Mouse (Mus musculus) stomach, embryonic 14.5 days (tissue): ENCODE results near the gene Asic2. TPM values are rescaled to one million over a fixed set of nuclear protein-coding genes. Genes with fewer than 3 reads are reported as not detected.

Source experiments
- ATAC-seq: fragments of 200-750 bp; cut with Nextera tagmentation; 2 replicates; pipeline ENCODE4 v1.8.0; 2017; ENCODE audit warnings: low read depth, moderate TSS enrichment; ENCODE audit not compliant: insufficient number of reproducible peaks, insufficient read depth, low FRiP score
- H3K27ac ChIP-seq: fragments of 300-500 bp; sonication (generic); 2 replicates; pipeline ENCODE4 v1.5.1; 2014; ENCODE audit warnings: mild to moderate bottlenecking, low read length, moderate library complexity, mixed read lengths
- H3K27me3 ChIP-seq: fragments of 300-500 bp; sonication (generic); 2 replicates; pipeline ENCODE4 v1.6.1; 2014; ENCODE audit warnings: low read length, control low read depth, mixed read lengths; ENCODE audit not compliant: control insufficient read depth, insufficient read depth
- H3K36me3 ChIP-seq: fragments of 300-500 bp; sonication (generic); 2 replicates; pipeline ENCODE4 v1.6.1; 2014; ENCODE audit warnings: mild to moderate bottlenecking, control low read depth, low read length, moderate library complexity, mixed read lengths; ENCODE audit not compliant: control insufficient read depth, insufficient read depth
- H3K4me1 ChIP-seq: fragments of 300-500 bp; sonication (generic); 2 replicates; pipeline ENCODE4 v1.6.1; 2014; ENCODE audit warnings: low read length, control low read depth, mixed read lengths; ENCODE audit not compliant: control insufficient read depth, insufficient read depth
- H3K4me2 ChIP-seq: fragments of 300-500 bp; sonication (generic); replicated peaks from 2 replicates; pipeline ENCODE4 v1.6.1; 2014; ENCODE audit warnings: low read depth, low read length, control low read depth
- H3K4me3 ChIP-seq: fragments of 300-500 bp; sonication (generic); 2 replicates; pipeline ENCODE4 v1.5.1; 2014; ENCODE audit warnings: low read depth, low read length, control low read depth
- H3K9ac ChIP-seq: fragments of 300-500 bp; sonication (generic); replicated peaks from 2 replicates; pipeline ENCODE4 v1.6.1; 2014; ENCODE audit warnings: low read depth, mild to moderate bottlenecking, control low read depth, low read length, moderate library complexity, mixed read lengths
- H3K9me3 ChIP-seq: fragments of 300-500 bp; sonication (generic); 2 replicates; pipeline ENCODE4 v1.6.1; 2016; ENCODE audit warnings: low read depth, low read length, control low read depth; ENCODE audit not compliant: control insufficient read depth
- WGBS: fragments of 180-500 bp; shearing (Covaris S2); extraction: QIAGEN DNeasy Blood & Tissue Kit; methylation state at CpG from one replicate; pipeline ENCODE4 v1.1.7; 2014; 5-methylcytosine and 5-hydroxymethylcytosine counted together
- polyA plus RNA-seq: library from polyadenylated mRNA; unstranded; fragments of >200 nt; fragmentation: Nextera tagmentation; extraction: Ambion mirVana; gene quantifications from 2 replicates; pipeline ENCODE4 v1.2.1, GENCODE M21; 2014

Asic2 gene
- polyA plus RNA-seq, 1 experiment from 2014 or later, result 0.27 TPM

DNA sequence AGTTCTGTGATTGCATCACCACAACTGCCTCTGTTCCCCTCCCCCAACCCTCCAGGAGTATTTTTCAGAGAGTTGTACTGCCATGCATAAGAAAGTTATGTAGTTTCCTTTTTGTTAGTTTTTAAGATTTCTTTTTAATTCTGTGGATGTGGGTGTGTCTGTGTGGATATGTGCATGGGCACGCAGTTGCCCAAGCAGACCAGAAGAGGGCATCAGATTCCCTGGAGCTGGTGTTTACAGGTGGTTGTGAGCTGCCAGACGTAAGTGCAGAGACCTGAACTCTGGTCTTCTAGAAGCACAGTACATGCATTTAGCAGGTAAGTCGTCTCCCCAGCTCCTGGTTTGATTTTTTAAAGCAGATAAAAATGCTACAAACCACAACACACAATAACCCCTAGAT is 322.7 kb downstream of the Asic2 start:
- no peaks in the 10 kb centered on the region for H3K9me3 ChIP-seq
- no peak overlapping the region for H3K9ac ChIP-seq
- no peak for ATAC-seq
- no peak overlapping the region for H3K4me3 ChIP-seq
- no peaks in the 10 kb centered on the region for H3K36me3 ChIP-seq
- no peaks in the 10 kb centered on the region for H3K27me3 ChIP-seq
- no peak overlapping the region for H3K4me2 ChIP-seq
- H3K27ac ChIP-seq, result no peak overlapping the region
- WGBS, result 90% methylated on average over 3 of the region's 3 CpGs
- H3K4me1 ChIP-seq, result no peaks in the 10 kb centered on the region

DNA sequence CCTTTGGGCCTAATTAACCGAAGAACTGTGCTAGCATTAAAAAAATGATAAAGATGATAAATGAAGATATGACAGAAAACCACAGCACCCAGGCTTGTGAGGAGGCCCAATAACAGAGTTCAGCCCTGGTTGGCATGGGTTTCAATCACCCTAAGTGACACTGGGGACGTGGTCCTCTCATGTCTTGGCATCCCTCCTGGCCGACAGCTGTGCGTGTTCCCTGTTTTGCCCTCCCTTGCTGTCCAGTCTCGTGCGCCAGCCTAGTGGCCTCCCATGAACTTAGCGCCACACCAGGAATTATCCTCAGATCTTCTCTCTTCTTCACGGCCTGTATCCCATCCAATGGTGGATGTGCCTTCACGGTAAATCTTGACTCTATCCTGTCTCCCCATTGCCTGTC is 331.9 kb downstream of the Asic2 start:
- H3K4me3 ChIP-seq, result no peak overlapping the region
- H3K27ac ChIP-seq, result no peak overlapping the region
- no peak overlapping the region for H3K4me2 ChIP-seq
- ATAC-seq, result no peak
- no peak overlapping the region for H3K9ac ChIP-seq
- 81% methylated on average over 9 of the region's 9 CpGs for WGBS
- H3K9me3 ChIP-seq, result no peaks in the 10 kb centered on the region
- no peaks in the 10 kb centered on the region for H3K36me3 ChIP-seq
- no peaks in the 10 kb centered on the region for H3K4me1 ChIP-seq
- no peaks in the 10 kb centered on the region for H3K27me3 ChIP-seq

DNA sequence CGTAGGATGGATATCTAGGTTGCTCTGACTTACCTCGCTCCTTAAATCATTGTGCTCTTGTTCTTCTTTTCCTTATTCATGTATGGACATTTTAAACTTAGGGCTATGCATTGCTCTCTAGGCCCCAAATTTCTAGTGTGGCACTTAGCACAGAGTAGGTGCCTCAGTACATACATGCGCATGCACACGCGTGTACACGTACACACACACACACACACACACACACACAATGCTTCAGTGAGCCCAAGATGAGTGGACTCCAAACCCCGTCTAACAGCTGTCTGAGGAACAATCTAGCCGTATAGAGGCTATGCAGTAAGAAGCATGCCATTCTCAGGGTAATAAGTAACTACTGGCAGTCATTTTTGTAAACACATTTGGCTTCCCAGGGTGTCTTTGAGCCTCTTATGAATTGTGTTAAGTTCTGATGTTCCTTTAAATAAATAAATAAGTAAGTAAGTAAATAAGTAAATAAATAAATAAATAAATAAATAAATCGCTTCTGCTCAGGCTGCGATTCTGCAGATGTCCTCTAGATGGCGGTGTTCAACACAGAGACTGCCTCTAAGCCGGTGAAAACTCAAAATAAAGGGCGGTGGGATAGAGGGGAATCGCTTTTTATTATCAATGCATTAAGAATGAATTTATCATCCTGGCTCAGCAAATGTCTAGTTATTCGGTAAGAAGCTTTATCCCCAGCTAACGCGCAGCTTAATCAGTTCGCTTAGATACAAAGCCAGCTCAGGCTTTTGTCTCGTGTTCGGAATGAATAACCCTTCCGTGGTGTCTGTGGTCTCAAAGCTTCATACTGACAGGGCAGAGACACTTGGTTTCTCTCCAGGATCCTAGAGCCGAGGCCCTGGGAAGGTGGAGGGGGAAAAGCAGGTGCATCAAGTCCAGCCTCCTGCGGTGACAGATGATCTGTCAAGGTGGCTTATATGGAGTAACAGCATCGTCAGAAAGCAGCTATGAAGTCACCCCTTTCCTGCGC is 333.6 kb downstream of the Asic2 start:
- 56% methylated on average over 25 of the region's 25 CpGs for WGBS
- Histone ChIP-seq H3K36me3 (no peaks in the 10 kb centered on the region), H3K27ac (no peak overlapping the region), H3K4me2 (no peak overlapping the region), H3K4me1 (no peaks in the 10 kb centered on the region), H3K9me3 (no peaks in the 10 kb centered on the region), H3K4me3 (no peak overlapping the region), H3K9ac (no peak overlapping the region), H3K27me3 (no peaks in the 10 kb centered on the region)
- ATAC-seq, result no peak

DNA sequence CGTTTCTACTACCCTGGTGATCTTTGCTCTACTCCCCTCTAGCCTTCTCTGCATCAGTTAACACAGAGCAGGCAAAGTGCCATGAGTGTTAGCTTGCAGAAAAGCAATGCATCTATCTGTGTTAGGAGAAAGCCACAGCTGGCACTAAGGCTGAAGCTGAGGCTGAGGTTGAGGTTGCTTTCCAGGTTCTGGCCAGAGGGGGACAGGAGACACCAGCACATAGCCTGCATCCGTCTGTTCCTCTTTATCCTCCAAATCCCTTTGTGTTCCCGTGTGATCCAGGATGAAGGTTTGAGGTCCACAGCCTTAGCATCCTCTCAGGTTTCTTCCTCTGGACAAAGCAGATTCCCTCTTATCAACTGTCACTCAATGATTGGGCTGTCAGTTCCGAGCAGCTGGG is 343.1 kb downstream of the Asic2 start:
- Histone ChIP-seq H3K27ac (no peak overlapping the region), H3K9ac (no peak overlapping the region), H3K4me2 (no peak overlapping the region), H3K9me3 (no peaks in the 10 kb centered on the region), H3K36me3 (no peaks in the 10 kb centered on the region), H3K4me3 (no peak overlapping the region), H3K27me3 (no peaks in the 10 kb centered on the region), H3K4me1 (no peaks in the 10 kb centered on the region)
- 51% methylated on average over 4 of the region's 4 CpGs for WGBS
- no peak for ATAC-seq

DNA sequence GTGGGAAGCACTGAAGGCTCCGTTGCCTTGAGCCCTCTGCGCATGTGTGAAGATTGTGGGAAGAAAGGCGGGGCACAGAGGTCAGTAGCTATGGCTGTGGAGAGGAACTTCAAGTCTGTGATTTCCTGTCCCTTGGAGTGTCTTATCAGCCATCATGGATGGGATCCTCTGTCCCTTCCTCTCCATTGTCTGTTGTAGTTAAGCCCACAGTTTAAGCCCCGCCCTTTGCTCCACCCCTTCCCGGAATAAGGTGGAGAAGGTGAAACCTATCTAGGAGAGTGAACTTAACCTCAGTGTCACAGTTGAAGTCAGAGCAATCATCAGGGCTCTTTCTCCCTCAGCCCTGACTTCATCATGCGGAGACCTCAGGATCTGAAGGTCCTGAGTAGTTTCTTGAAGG is 347.7 kb downstream of the Asic2 start:
- no peak overlapping the region for H3K4me2 ChIP-seq
- H3K9ac ChIP-seq, result no peak overlapping the region
- no peaks in the 10 kb centered on the region for H3K27me3 ChIP-seq
- no peak overlapping the region for H3K4me3 ChIP-seq
- no peak overlapping the region for H3K27ac ChIP-seq
- ATAC-seq, result no peak
- 60% methylated on average over 6 of the region's 6 CpGs for whole genome bisulfite sequencing
- no peaks in the 10 kb centered on the region for H3K4me1 ChIP-seq
- H3K9me3 ChIP-seq, result no peaks in the 10 kb centered on the region
- H3K36me3 ChIP-seq, result no peaks in the 10 kb centered on the region

DNA sequence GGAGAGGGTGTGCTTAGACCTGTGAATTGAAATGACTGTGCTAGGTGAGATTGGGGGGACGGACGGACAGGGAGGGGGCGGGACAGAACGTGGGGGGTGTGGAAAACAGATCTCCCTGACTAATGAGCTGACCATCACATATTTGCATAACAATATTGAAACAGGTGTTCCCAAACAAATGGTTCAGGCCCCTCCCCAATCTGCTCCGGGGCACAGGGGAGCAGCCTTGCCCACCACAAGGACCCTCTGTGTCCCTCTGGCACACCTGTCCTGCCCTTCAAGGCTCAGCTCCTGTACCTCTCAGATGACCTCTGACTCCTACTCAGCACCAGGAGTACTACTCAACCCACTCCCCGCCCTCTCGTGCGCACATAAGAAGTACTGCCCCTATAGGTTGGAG is 351.8 kb downstream of the Asic2 start:
- WGBS, result 73% methylated on average over 8 of the region's 8 CpGs
- Histone ChIP-seq H3K9me3 (no peaks in the 10 kb centered on the region), H3K4me3 (no peak overlapping the region), H3K4me1 (peaks cover 5% of the 10 kb centered on the region; the same call in 1 of the 2 replicates), H3K27me3 (no peaks in the 10 kb centered on the region), H3K27ac (no peak overlapping the region), H3K36me3 (no peaks in the 10 kb centered on the region), H3K4me2 (no peak overlapping the region), H3K9ac (no peak overlapping the region)
- ATAC-seq, result no peak

DNA sequence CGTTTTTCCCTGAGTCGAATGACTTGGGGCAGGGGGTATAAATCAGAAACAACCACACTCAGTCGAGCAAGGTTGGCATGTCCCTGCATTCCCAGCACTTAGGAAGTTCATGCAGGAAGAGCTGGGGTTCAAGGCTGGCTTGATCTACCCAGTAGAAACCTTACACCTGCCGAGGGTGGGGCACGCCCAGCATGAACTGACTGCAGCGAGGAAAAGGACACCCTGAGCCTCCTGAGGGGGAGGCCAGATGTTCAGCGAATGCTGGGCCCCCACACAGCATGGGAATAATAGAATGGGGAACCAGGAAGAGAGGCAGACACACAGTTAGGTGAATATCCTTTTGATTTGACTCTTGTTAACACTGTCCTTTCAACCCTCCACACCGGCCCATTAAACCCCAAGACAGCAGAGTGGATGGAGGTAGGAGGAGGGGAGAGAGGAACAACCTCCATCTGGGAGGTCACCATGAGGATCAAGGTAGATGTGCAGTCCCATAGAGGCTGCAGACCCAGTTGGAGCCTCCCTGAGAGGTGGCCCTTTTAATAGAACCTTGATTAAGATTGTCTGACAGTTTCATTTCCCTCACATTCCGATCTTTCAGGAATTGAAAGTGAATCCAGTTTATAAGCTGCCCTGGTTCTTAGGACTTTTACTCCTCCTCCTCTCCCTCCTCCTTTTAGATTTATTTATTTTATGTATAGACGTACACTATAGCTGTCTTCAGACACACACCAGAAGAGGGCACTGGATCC is 354.2 kb downstream of the Asic2 start:
- Histone ChIP-seq H3K9ac (no peak overlapping the region), H3K4me1 (peaks cover 5% of the 10 kb centered on the region; the same call in 1 of the 2 replicates), H3K27me3 (no peaks in the 10 kb centered on the region), H3K9me3 (no peaks in the 10 kb centered on the region), H3K27ac (no peak overlapping the region), H3K36me3 (no peaks in the 10 kb centered on the region), H3K4me3 (peak overlapping the region; percentile 13; the same call in 1 of the 2 replicates), H3K4me2 (peak overlapping the region; percentile 52)
- WGBS, result 20% methylated on average over 10 of the region's 10 CpGs
- ATAC-seq, result no peak

DNA sequence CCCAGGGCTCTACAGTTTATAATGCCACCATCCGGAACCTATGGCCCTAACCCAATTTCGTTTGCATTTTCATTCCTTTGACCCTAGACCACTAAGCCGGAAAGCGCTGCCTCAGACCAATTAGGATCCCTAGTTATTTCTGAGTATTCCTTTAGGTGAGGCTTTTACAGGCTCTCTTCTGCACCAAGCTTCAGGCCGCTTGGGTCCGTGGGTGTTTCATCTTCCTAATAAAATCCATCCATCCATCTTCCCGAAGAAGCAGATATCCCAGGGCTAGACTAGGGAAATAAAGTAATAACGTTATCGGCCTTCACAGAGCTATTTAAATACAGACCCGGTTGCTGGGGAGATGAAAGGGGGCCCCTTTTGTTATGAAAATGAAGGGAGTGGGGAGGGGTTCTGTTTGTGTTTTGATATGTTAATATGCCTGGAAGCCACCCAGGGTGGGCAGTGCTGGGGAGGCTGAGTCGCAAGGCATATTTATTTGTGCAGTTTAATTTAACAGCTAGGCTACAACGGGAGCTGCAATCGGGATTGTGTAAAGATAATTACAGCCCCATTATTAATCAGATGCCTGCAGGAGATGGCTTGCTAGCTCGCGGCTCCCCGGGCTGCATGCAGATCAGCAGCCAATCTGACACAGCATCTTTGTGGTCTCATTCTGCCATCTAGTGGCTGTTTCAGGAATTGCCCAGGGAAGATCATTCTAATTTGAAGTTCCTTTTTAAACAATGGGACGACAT is 355.3 kb downstream of the Asic2 start:
- Histone ChIP-seq H3K36me3 (no peaks in the 10 kb centered on the region), H3K9me3 (no peaks in the 10 kb centered on the region), H3K9ac (no peak overlapping the region), H3K27ac (no peak overlapping the region), H3K4me2 (peak overlapping the region; percentile 52), H3K4me3 (peak overlapping the region; percentile 21), H3K4me1 (peaks cover 5% of the 10 kb centered on the region; the same call in 1 of the 2 replicates), H3K27me3 (no peaks in the 10 kb centered on the region)
- no peak for ATAC-seq
- 4% methylated on average over 17 of the region's 17 CpGs for WGBS
